Mouse (Mus musculus) WW6 (cell line): ENCODE results near the gene Rab28.

Experiments used
- DNase-seq: peaks from one replicate; pipeline ENCODE4 v3.0.0-alpha.2; 2013; ENCODE audit warnings: low read depth, low spot score

Rab28 gene

GRCm38 (mm10) chr5:41627224-41628144 lies 80.5 kb downstream of the Rab28 start:
- no peak for DNase-seq

DNA sequence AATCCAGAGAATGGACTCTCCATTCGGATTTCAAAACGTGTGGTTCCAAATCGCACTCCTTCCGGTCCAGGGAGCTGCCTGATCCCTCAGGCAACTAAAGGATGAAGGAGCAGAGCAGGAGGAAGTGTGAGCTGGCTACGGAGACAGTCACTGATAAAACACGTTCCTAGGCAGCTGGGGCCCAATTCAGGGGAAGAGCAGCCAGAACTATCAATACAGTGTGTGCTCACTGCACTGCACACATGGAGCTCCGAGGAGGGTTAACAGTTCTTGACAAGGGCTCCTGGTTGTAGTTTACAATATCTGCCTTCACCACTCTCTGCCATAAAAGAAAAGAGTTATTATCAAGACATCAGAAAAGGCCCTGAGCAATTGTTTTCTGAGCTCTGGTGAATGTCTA lies 82.4 kb downstream of the Rab28 start:
- DNase-seq: no peak

DNA sequence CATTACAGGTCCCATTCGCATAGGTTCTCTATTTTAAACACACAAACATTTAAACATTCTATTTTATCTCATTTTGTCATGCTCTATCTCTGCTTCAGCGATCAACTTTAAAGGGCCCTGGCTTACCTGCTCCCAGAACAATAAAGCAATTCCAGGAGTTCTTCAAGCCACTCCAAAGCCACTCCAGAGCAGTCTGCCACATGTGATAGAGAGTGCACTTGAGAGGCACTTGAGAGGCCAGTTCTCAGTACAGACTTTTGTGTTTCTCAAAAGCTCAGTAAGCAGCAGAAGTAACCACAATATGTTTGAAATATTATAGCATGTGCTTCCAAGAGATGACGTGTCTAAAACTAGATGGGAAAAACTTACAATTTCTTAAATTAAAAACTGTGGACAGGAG lies 86.2 kb downstream of the Rab28 start:
- DNase-seq: no peak

DNA sequence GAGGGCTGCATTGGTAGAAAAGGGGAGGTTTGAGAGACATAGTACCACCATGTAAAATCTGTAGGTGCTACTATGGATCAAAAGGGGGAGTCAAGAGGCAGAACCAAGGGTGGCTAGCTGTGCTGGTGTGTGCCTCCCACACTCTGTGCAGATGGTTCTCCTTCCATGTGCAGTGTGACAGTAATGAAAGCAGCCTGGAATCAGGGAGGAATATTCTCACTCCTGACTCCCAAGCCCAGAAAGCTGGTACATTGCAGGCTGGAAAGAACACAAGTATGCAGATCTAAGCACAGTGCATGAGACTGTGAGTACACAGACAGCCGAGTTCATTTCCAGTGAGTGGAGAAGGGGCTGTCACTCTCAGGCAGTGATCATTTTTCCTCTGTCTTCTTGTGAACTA lies 89.0 kb downstream of the Rab28 start:
- DNase-seq: no peak

- no peak for DNase-seq
Observed at GRCm38 (mm10) chr5:41610447-41611030, 97.4 kb downstream of the Rab28 start.

- DNase-seq: no peak
Observed at GRCm38 (mm10) chr5:41596242-41597117, 111.5 kb downstream of the Rab28 start.

- no peak for DNase-seq
Observed at GRCm38 (mm10) chr5:41595199-41595598, 112.8 kb downstream of the Rab28 start.

DNA sequence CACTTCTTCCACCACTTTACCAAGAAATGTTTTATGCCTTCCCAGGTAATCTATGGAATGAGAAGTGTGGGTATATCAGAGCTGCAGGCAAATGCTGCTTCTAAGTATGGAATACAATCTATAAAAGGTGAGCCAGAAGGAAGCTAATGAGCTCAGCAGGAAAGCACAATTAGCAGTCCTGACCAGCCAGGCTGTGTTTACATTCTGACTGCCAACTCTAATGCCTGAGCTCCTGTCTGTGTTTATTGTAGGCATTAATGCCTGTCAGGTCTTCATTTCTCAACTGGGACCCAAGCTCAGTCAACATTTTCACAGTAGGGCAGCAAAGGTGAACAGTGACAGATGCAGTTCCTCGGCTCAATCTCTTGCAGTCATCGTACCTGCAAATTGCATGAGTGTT lies 129.9 kb downstream of the Rab28 start:
- no peak for DNase-seq
